Mouse (Mus musculus): ENCODE results near the gene Gm45713. TPM values are rescaled to one million over a fixed set of nuclear protein-coding genes. Genes with fewer than 3 reads are reported as not detected.
"Not testable (repeated sequence)": the region's sequence is repeated elsewhere in the genome, so short reads cannot be mapped to it uniquely, and the experiment has no call there.

Gm45713 gene
- total RNA-seq, 2 experiments from 2014 or later = 0.50 TPM; not detected in 1

GRCm38 (mm10) chr7:45141914-45142313, 5.9 kb upstream of the Gm45713 start:
- no peak for DNase-seq

- no peak for DNase-seq
Measured at GRCm38 (mm10) chr7:45141319-45141718, 5.3 kb upstream of the Gm45713 start.

- no peak for DNase-seq
Measured at GRCm38 (mm10) chr7:45139904-45140723, 4.1 kb upstream of the Gm45713 start.

GRCm38 (mm10) chr7:45138403-45138802, 2.4 kb upstream of the Gm45713 start:
- DNase-seq = no peak

GRCm38 (mm10) chr7:45137171-45138006, 1.4 kb upstream of the Gm45713 start:
- no peak for DNase-seq

- no peak for DNase-seq
Measured at GRCm38 (mm10) chr7:45135370-45135769, 661 bp downstream of the Gm45713 start.

- no peak for DNase-seq
Measured at GRCm38 (mm10) chr7:45134544-45135026, 1.4 kb downstream of the Gm45713 start.

- DNase-seq = no peak
Measured at GRCm38 (mm10) chr7:45133446-45134159, 2.4 kb downstream of the Gm45713 start.

GRCm38 (mm10) chr7:45131850-45132249, 4.2 kb downstream of the Gm45713 start:
- DNase-seq = no peak

- no peak for DNase-seq
Measured at GRCm38 (mm10) chr7:45129776-45130512, 6.1 kb downstream of the Gm45713 start.

- DNase-seq = no peak
Measured at GRCm38 (mm10) chr7:45129318-45129717, 6.7 kb downstream of the Gm45713 start.

GRCm38 (mm10) chr7:45128624-45129246, 7.3 kb downstream of the Gm45713 start, which contains the start of gene Rpl13a:
Rpl13a (minus strand) TSS chr7:45128761.
- DNase-seq = peak; percentile 98 to 99

- no peak for DNase-seq
Measured at GRCm38 (mm10) chr7:45127700-45128224, 8.3 kb downstream of the Gm45713 start.

GRCm38 (mm10) chr7:45126844-45127699, 9.0 kb downstream of the Gm45713 start:
- no peak for DNase-seq

- DNase-seq = no peak
Measured at GRCm38 (mm10) chr7:45126147-45126843, 9.7 kb downstream of the Gm45713 start.

- DNase-seq = not testable (repeated sequence)
Measured at GRCm38 (mm10) chr7:45125649-45126048, 10.4 kb downstream of the Gm45713 start.

- no peak for DNase-seq
Measured at GRCm38 (mm10) chr7:45125144-45125600, 10.9 kb downstream of the Gm45713 start.

- peak; percentile 98 to 99 for DNase-seq
Measured at GRCm38 (mm10) chr7:45124224-45125143, 11.5 kb downstream of the Gm45713 start, which contains the start of gene Rps11. Rps11 (minus strand) TSS chr7:45124439.

Measured in layer of hippocampus, postnatal 36 days (tissue).